Mouse (Mus musculus): Measurements from ENCODE around the gene Cysltr2.

- no peak for TF ChIP-seq CHD2 (IDR thresholded peaks at IDR 0.05; ENCODE audit: low read depth, low read length)
- TF ChIP-seq ZC3H11A (IDR thresholded peaks at IDR 0.05; ENCODE audit: borderline replicate concordance, low read depth, low read length) = no peak
- TF ChIP-seq ZNF384 (IDR thresholded peaks at IDR 0.05; ENCODE audit: low read depth, low read length) = no peak
Measured at GRCm38 (mm10) chr14:73058755-73059154, 9.8 kb upstream of the Cysltr2 start.
